Mouse (Mus musculus) E14TG2a.4 (cell line): Measurements from ENCODE around the gene Smad6.

Source experiments
- CTCF ChIP-seq: conservative IDR thresholded peaks from 2 replicates; pipeline ENCODE4 v1.5.1; 2014; ENCODE audit warnings: low read length
- NANOG ChIP-seq: IDR thresholded peaks from 2 replicates; pipeline ENCODE4 v1.6.1; 2014; ENCODE audit warnings: borderline replicate concordance, low read length, mixed read lengths

- no peak for TF ChIP-seq CTCF
- TF ChIP-seq NANOG: no peak
Measured at GRCm38 (mm10) chr9:63967408-63968172, 54.3 kb downstream of the Smad6 start.
